Mouse (Mus musculus): Measurements from ENCODE around the gene Ncbp3.

DNA sequence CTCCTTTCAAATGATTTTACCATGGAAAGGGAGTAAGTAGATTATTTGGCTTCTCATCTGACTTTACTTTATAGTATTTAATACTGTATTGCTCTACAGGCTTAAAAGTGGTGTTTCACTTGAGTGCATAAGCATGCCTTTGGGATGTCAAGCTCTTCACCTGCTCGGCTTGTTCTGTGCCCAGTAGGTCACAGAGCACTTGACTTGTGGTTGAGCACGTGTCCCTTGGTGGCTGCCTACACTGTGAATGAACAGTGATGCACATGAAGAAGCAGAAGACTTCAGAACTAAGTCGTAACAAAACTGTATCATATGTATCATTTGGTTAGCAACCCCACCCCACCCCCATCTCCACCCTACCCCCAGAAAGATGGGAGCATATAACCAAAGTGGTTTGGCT, 32.7 kb downstream of the Ncbp3 start:
- TF ChIP-seq GATA1 (IDR thresholded peaks at IDR 0.05; ENCODE audit: borderline replicate concordance, low read length) = no peak
- TF ChIP-seq FLI1 (IDR thresholded peaks at IDR 0.05; ENCODE audit: low read length) = no peak
